Mouse (Mus musculus) hindlimb bud, embryonic 11.5 days (tissue): Measurements from ENCODE around the gene Echdc3.

ENCODE experiments used
- DNase-seq: peaks from one replicate; pipeline ENCODE4 v3.0.0-alpha.2; 2012; ENCODE audit warnings: low read depth, low spot score; ENCODE audit errors: extremely low spot score

Gene Echdc3

GRCm38 (mm10) chr2:6168560-6168959, 44.3 kb downstream of the Echdc3 start:
- no peak for DNase-seq

DNA sequence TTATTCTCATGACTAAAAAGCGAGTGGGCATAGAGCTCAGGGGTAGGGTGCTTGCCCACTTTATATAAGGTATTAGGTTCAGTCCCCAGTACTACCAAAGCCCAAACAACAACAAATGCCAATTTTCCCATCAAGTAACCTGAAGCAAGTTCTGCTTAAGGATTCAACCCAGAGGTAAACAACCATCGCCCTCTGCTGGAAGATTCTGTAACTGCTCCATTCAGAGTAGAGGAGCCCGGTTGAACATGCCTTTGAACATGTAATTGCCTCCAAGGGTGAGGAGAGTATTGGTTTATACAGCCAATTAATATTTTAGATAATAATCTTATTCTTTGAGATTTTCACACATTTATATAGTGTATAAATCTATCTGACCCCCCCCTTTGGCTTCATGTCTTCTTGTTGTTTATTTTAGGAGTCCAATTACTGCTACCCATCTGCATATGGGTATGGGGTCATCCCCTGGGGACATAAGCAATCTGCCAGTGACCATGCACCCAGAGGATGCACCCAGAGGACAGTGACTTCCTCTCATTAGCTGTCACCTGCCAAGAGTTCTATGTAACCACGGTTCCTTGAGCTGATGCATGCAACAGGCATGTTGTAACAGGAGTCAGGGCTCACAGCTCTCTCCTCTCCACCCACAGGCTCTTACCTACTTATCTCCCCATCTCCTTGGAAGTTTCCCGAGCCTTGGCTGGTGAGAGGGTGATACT, 44.8 kb downstream of the Echdc3 start:
- peak; percentile 73 for DNase-seq

- DNase-seq: no peak
These were observed 47.1 kb downstream of the Echdc3 start for GRCm38 (mm10) chr2:6165771-6166170.

GRCm38 (mm10) chr2:6164606-6165290, 48.1 kb downstream of the Echdc3 start:
- DNase-seq: no peak

DNA sequence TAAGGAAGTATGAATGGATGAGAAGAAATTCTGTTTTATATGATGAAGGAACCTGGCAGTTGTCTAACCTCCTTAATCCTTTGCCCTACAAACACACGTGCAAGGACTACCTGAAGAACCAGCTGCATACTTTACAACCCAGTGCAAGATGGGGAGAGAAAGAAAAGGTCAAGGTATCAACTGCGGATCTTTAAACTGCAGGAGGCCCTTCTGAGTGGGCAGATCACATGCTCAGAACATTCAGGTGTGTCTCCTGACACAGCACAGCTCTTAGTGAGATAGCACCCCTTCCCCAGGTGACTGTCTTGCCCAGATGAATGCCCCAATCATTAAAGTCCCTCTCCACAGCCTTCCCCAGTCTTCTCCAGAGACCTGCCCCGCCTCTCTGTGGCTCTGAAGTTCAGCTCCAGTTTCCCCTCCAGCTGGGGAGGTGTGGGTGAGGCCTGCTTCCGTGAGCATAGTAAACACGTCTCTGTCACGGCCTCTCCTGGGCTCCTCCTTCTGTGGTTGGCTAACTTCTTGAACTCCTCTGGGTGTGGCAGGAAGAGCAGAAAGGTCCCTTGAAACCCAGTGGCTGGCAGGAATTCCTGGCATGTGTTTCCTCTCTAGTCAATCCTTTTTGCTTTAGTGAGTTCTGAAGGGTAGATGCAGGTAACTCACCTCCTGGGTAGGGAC, 50.3 kb downstream of the Echdc3 start:
- no peak for DNase-seq

DNA sequence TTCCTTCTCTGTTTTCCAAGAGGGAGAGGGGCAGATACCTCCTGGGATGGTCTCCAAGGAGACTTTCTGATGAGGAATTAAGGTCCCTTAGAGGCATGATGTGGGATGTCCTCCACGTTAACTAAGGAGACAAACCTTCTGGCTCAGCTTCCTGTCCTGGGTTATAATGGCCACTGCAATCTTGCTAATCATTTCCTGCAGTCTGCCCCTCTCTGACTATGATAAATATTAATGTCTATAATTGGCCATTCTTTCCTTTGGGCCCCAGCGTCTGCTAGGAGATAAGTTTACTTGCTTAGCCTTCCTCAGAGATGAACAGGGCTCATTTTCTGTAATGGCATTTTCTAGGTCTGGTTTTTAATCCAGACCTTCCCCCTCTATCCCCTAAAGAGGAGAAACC, 53.1 kb downstream of the Echdc3 start:
- no peak for DNase-seq

GRCm38 (mm10) chr2:6159219-6159618, 53.6 kb downstream of the Echdc3 start:
- no peak for DNase-seq

GRCm38 (mm10) chr2:6157635-6158034, 55.2 kb downstream of the Echdc3 start:
- no peak for DNase-seq

DNA sequence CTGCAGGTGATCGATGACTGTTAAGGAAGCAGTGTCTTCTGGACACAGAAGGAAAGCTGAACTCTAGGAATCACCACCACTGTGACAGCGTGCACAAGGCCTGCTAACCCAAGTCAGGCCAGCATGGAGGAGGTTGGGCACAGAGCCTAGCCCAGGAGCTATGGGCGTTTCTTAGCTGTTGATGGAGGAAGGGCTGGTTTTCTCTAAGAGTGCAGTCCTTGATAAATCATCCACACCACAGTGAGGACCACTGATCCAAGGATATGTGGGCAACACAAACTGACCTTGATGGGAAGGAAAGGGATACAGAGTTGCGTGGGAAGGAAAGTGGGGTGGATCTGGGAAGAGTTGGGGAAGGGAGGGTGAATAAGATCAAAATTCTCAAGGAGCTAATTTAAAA, 55.6 kb downstream of the Echdc3 start:
- no peak for DNase-seq

DNA sequence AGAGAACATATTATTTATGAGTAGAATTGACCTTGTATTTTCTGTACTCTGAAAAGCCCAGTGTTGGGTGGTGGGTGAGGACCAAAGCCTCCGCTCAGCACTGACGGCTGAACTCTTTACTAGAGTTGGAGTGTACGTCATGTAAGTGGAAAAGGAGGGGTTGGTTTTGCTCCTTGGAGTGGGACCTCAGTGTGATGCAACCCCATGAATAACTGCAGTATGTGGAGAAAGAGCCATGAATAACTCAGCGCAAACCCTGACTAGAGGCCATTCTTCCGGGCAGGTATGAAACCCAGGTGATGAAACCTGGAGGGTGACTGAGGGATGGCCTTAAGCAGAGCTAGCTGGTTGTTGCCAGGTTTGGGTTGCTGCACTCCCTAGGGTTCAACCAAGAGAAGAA, 63.0 kb downstream of the Echdc3 start:
- DNase-seq: no peak

DNA sequence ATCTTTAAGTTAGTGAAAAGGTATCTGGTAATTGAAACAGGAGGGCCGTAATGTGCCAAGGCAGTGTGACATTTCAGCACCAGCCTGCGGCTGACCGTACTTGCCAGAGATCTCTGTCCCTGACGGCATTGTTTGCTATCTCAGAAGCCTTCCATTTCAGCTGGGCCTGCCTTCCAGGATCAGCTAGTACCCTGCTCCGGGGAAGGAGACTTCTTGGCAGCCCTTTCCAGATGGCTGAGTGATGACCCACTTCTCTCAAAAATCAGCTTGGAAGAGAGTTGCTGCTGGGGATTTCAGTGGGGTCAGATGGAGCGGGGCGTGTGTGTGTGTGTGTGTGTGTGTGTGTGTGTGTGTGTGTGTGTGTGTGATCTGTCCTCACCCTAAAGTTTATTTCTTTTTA, 65.9 kb downstream of the Echdc3 start:
- DNase-seq: no peak

- DNase-seq: no peak
These were observed 66.6 kb downstream of the Echdc3 start for GRCm38 (mm10) chr2:6146257-6146656.

DNA sequence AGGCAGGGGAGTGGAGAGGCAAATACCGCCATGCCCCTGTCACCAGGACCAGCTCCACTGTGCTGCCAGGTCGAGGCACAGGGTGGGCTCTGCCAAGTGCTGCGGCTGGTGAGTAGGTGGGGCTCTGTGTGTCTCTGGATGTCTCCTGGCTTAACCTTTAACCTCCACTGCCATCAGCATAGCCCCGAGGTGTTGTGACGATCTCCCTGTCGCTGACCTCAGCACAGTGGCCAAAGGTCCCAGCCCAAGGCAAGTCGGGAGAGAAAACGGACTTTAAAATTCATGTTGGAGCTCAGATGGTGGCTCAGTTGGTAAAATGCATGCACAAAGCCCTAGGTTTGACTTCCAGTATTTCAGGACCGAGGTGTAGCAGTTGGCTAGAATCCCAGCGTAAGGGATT, 67.2 kb downstream of the Echdc3 start:
- no peak for DNase-seq

- DNase-seq: no peak
These were observed 69.7 kb downstream of the Echdc3 start for GRCm38 (mm10) chr2:6142915-6143654.

GRCm38 (mm10) chr2:6140572-6141161, 72.2 kb downstream of the Echdc3 start:
- no peak for DNase-seq
